10 mouse cellular contexts compared by ENCODE assay signal in the genomic region with DNA sequence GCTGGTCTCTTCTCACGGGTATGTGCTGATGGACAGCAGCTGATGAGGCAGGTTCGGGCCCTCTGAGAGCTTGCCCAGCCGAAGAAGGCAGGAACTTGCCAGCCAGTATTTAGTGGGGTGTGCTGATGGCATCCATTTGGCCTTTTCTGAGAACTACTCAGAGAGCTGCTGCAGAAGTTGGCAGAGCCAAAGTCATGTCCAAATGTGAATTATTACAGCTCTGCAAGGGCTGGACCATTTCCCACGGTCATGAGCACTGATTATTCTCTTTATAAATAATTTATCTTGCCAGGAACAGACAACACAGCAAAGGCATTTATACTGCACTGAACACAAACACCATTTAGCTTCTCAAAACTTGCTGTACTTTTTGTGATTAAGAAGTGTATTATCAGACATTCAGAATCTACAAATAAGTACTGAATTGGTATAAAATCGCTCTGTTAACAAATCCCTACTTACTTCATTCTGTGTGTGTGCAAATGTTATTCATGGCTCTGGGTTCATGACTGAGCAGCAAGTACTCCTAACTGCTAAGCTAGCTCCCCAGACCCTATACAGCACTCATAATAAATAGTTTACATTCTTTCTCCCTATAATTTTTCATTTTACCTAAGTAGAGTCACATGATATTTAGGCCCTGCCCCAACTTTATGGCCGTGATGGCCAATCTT. TPM values are rescaled to one million over a fixed set of nuclear protein-coding genes. Genes with fewer than 3 reads are reported as not detected.
DNase-seq lines count a peak whose midpoint lies in the region; ATAC-seq lines count a peak whose summit lies in the region.
"Had no signal": no experiment of that assay in that cellular context is flagged by ENCODE, and none has a peak within 500 bp of the region (broad histone marks: within the 10 kb centered on the region; RNA-seq: fewer than 3 reads in every experiment).

No protein-coding gene starts in this region.

- no peak overlapping the region for H3K9ac ChIP-seq in kidney, embryonic 15.5 days

- no peak for DNase-seq in kidney, adult 11 months
- DNase-seq in adipocyte (ENCODE audit: low spot score): peak; percentile 93
- DNase-seq in adrenal gland, adult 8-10 months: peak; percentile 79
- DNase-seq in lung, postnatal 10 days: peak; percentile 59
- no peak for DNase-seq in embryo, embryonic 11 days
- no peak for DNase-seq in forebrain, embryonic 10.5 days (ENCODE audit: extremely low spot score, low spot score)
- DNase-seq: retina, postnatal 1 day had no signal

- 0 out of 2 replicates have a peak, but pooled peaks cover 4% of the 10 kb centered on the region for H3K27me3 ChIP-seq in kidney, embryonic 15.5 days
- peaks cover 10% of the 10 kb centered on the region for H3K27me3 ChIP-seq in forebrain, embryonic 10.5 days (ENCODE audit: poor library complexity, severe bottlenecking)

- WGBS in kidney, embryonic 15.5 days: 38% methylated on average over 6 of the region's 6 CpGs
- WGBS in forebrain, embryonic 10.5 days: 82% methylated on average over 6 of the region's 6 CpGs

- H3K27ac ChIP-seq in kidney, embryonic 15.5 days: no peak overlapping the region
- no peak overlapping the region for H3K27ac ChIP-seq in forebrain, embryonic 10.5 days

- no peaks in the 10 kb centered on the region for H3K36me3 ChIP-seq in kidney, embryonic 15.5 days
- no peaks in the 10 kb centered on the region for H3K36me3 ChIP-seq in forebrain, embryonic 10.5 days (replicated peaks)

- H3K4me1 ChIP-seq in kidney, embryonic 15.5 days: peaks cover 12% of the 10 kb centered on the region
- H3K4me1 ChIP-seq in forebrain, embryonic 10.5 days: no peaks in the 10 kb centered on the region

- H3K9me3 ChIP-seq in kidney, embryonic 15.5 days (replicated peaks): no peaks in the 10 kb centered on the region
- H3K9me3 ChIP-seq in forebrain, embryonic 10.5 days: no peaks in the 10 kb centered on the region

- H3K4me2 ChIP-seq in kidney, embryonic 15.5 days: no peak overlapping the region

- peak; percentile 15 for ATAC-seq in kidney, embryonic 15.5 days (replicated peaks; ENCODE audit: low FRiP score)

- H3K4me3 ChIP-seq in kidney, embryonic 15.5 days (replicated peaks): no peak overlapping the region
- no peak overlapping the region for H3K4me3 ChIP-seq in forebrain, embryonic 10.5 days

RNA-seq across cellular contexts. Expression of gene Vinac1, which starts 1.7 kb away (rescaled TPM):
- polyA plus RNA-seq in kidney, embryonic 15.5 days (2015; fragmentation: Nextera tagmentation; extraction: Ambion mirVana): 0.04 and 0.06 TPM in 2 replicates
- total RNA-seq in adrenal gland, adult 8-10 months (2022): under 1 TPM in 2 of 4 experiments, not detected in 2; 0.05 to 0.17 TPM
- 0.09 and 0.16 TPM in 2 replicates for polyA plus RNA-seq in forebrain, embryonic 10.5 days (2016; fragmentation: Nextera tagmentation; extraction: Ambion mirVana)
- polyA plus RNA-seq: heart, postnatal 0 days; limb, embryonic 11.5 days had no signal

RNA-seq across cellular contexts. Expression of gene Ttl, which starts 19.4 kb away (rescaled TPM):
- polyA plus RNA-seq in kidney, embryonic 15.5 days (2015; fragmentation: Nextera tagmentation; extraction: Ambion mirVana): 15.1 and 17.9 TPM in 2 replicates
- total RNA-seq in adrenal gland, adult 8-10 months (2022): 10 to 100 TPM; 10.6 to 14.2 (median 12.1) TPM
- polyA plus RNA-seq in forebrain, embryonic 10.5 days (2016; fragmentation: Nextera tagmentation; extraction: Ambion mirVana): 12.4 and 14.0 TPM in 2 replicates

RNA-seq across cellular contexts. Expression of gene Polr1b, which starts 54.5 kb away (rescaled TPM):
- polyA plus RNA-seq in kidney, embryonic 15.5 days (2015; fragmentation: Nextera tagmentation; extraction: Ambion mirVana): 33.1 and 36.1 TPM in 2 replicates
- total RNA-seq in adrenal gland, adult 8-10 months (2022): 10 to 100 TPM; 17.6 to 23.3 (median 20.6) TPM
- polyA plus RNA-seq in forebrain, embryonic 10.5 days (2016; fragmentation: Nextera tagmentation; extraction: Ambion mirVana): 47.6 and 48.8 TPM in 2 replicates

Comparison
In these comparisons a context has a peak if more than half of its experiments do, and no peak if none do; other contexts are left out.
1. DNase-seq: peak in adipocyte (single experiment), adrenal gland, adult 8-10 months (single experiment) and lung, postnatal 10 days (single experiment); none in kidney, adult 11 months (single experiment), embryo, embryonic 11 days (single experiment) and forebrain, embryonic 10.5 days (single experiment).